Mouse (Mus musculus) cerebral cortex, adult 2 months (tissue): ENCODE data around the gene Brd2.

ENCODE experiments used
- WGBS: fragments of 180-500 bp; shearing (Covaris S2); methylation state at CpG from one replicate; pipeline ENCODE4 v1.1.7; 2018; 5-methylcytosine and 5-hydroxymethylcytosine counted together

Gene Brd2

GRCm38 (mm10) chr17:34131911-34132310, 9.5 kb upstream of the Brd2 start:
- 71% methylated on average over 7 of the region's 7 CpGs for WGBS

GRCm38 (mm10) chr17:34130073-34130947, 7.9 kb upstream of the Brd2 start:
- WGBS = 81% methylated on average over 19 of the region's 19 CpGs

DNA sequence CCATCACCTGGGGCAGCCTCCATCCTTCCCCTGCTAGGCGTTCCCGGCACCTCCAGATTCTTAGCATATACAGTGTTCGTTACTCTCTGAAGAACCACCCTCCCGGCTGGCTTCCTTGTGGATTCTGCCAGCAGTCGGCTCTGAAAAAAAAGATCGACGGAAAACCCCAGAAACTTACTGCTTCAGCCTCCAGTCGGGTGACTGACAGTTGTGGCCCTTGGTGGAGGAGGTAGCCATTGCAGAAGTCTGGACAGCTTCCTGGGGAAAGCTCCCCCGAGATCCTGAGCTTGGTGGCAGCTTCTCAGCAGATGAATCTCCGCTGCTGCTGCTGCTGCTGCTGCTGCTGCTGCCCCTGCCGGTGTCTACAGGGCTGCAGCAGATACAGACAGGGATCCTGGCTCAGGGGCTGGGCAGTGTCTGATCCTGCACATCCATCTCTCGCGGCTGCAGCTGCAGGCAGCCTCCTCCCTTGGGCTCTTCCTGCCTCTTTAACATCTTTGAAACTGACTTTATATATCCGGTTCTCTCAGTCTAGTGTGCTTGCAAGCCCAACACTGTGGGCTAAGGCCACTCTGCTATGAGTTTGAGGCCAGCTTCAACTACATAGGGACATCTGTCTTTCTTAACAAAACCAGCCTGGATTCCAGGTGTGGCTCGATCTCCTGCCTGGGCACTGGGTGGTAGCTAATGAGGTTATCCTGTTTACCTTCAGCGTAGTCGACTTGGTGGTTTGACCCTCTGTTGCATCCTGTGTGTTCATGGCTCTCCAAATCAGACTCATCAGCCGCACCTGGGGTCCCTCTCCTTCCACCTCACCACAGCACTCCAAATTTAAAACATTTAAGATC, 6.7 kb upstream of the Brd2 start:
- WGBS = 20% methylated on average over 18 of the region's 18 CpGs

DNA sequence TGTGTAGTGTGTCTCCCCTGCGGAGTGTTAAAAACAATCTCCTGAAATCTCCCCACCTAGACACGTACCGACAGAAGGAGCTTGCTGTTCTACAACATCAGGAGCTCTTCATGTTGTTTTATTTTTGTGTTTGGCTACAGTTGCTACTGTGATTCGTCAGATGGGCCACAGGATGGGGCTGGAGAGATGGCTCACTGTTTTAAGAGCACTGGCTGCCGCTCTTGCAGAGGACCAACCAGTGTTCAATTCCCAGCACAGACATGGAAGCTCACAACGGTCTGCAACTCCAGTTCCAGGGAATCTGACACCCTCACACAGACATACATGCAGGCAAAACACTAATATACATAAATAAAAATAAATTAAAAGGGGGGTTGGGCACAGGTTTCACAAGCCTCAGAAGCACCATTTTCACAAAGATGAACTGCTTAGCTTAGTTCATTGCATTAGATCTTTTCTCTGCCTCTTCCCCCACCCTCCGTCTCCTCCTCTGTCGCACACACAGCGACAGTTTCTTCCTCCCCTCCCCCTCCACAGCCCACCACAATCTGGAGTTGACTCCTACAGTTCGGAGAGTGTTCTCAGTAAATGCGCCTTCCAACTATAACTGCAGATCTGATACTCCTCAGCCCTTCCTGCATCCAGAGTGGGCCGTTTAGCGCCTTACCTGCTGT, 6.0 kb upstream of the Brd2 start:
- WGBS = 27% methylated on average over 13 of the region's 13 CpGs

GRCm38 (mm10) chr17:34127475-34127874, 5.0 kb upstream of the Brd2 start:
- WGBS = 27% methylated on average over 6 of the region's 6 CpGs

DNA sequence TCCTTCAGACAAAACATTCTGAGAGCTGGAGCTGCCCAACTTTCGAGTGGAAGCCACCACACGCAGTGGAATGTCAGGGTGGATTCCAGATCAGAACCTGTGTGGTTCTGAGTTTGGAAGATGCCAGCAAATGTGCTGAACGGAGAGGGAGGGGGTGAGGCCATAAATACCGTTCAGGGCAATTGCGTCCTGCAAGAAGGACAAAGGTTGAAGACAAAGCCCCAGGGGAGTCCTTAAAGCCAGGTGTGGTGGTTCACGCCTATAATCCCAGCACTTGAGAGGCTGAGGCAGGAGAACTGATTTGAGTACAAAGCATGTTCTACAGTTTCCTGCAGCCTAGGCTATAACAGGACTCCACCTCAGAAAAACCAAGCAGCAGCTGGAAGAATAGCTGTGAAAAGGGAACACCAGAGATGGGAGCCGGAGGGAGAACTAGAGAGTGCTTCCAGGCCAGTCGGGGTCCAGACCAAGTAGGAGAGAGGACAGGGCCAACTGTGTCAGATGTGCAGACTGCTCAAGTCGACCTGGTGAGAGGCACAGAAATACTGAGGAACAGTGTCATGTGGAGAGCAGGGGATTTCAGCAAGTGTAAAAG, 4.5 kb upstream of the Brd2 start:
- WGBS = 42% methylated on average over 9 of the region's 9 CpGs

DNA sequence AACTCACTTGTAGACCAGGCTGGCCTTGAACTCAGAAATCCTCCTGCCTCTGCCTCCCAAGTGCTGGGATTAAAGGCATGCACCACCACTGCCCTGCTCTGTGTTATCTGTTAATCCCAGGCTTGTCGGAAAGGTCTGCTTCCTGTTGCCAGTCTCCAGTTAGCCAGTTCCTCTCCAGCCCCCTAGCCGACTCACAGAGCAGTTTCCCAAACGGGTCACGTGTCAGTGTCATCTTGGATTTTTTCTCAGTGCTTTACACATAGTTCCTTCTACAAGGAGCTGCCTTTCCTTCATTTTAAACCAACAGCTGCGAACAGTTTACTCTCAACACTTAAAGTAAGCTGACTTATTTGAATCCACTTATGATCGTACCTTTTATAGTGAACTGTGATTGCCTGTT, 2.2 kb upstream of the Brd2 start:
- 75% methylated on average over 6 of the region's 6 CpGs for WGBS

GRCm38 (mm10) chr17:34123518-34123917, 1.1 kb upstream of the Brd2 start:
- WGBS = 0% methylated on average over 2 of the region's 2 CpGs

DNA sequence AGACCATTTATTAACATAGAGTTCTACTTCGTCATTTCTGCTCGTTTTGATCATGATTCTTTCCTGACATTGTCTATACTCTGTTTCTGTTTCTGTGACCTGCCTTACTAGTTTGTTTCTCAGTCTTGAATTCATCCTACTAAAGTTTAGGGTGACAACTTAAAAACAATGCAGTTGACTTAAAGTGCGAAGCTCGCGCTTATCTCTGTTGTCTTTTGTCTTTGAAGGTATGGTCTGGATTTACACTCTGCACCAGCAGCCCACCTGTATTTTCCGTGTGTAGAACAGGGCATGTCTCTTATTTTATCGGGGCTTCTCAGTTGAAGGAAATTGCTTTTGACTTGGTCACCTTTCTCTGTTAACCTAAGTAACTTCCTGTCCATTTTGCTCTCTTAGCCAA, 677 bp upstream of the Brd2 start:
- 2% methylated on average over 7 of the region's 7 CpGs for WGBS

GRCm38 (mm10) chr17:34121879-34122187, 601 bp downstream of the Brd2 start:
- WGBS = 3% methylated on average over 8 of the region's 10 CpGs

- under 1% methylated on average over 34 of the region's 35 CpGs for WGBS
These were observed 1.1 kb downstream of the Brd2 start for GRCm38 (mm10) chr17:34121172-34121878.

DNA sequence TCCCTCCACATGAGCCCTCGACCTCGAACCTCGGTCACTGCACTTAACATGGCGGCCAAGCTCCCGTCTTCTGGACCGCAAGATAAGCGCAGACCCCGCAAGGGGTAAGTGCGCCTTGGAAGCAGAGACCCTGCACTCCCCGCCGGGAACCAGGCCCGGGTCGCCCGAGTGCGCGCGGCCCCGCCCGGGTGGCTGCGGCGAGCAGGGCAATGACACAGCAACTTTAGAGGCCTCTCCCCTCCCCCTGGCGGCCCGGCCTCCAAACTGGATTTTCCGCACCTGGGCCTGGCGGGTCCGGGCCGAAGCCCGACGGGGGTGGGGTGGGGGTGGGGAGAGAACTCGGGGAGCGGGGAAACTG, 1.6 kb downstream of the Brd2 start:
- whole genome bisulfite sequencing = under 1% methylated on average over 31 of the region's 31 CpGs

DNA sequence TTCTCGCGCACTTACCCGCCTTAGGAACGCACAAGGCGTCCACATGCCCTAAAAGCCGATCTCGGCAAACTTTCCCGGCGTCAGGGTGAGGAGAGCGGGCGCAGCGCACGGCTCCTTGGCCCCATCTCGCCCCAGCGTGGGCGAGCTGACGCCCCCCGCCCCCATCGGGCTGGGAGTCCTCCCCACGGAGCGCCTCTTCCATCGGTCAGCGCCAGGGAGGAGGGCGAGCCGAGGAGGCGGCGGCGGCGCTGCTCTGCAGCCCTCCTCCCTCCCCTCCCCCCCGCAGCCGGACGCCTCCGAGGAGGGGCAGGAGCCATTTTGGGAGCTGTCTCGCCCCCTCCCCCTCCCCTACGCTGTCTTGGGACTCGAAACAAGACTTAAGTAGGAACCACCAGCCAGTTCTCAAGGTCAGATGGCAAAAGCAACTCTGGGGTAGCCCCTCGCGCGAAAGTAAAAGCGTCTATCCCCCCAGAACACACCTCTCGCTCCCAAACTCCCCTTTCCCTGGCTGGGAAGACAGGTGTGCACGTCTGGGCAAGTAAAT, 2.2 kb downstream of the Brd2 start:
- WGBS = under 1% methylated on average over 38 of the region's 42 CpGs

DNA sequence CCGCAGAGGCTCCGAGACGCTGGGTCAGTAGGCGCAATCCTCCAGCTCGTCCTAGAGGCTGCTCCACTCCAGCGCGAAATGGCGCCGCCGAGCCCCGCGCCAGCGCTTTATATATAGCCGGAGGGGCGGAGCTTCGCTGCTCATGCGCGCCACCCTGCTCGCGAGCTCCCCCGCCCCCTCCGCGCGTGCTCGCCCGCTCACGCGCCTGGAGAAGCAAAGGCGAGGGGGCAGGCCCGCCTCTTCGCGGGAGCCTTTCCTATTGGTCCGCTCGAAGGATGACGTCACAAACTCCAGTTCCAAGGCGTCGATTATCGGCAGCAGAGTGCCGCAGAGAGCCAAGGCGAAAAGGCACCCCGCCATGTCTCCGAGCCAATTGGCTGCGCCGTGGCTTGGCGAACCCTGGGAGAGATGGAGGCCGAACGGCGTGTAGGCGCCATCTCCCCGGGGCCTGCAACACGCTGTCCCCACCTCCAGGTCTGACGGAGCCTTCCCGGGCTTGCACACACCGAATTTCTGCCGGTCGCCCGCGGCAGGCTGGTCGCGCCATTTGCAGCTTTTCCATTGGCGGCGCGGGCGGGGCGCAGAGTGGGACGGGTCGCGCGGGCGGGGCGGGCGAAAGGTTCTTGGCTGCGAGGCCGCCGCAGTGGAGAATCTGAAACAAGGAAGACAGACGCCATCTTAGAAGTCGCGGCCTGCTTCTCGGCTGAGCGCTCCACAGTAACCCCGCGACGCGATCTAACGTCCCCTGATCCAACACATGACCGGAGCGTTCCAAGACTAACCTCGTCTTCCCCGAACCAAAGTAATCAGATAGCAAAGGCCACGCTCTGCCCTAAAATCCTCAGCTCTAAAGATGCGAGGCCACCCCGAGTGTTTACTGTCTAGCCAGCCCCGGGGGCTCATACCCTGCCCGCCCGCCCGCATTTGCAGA, 2.9 kb downstream of the Brd2 start, which contains the start of gene H2-DMa:
TSS of gene H2-DMa (plus strand) at position 293 of the 931 bp plus-strand sequence.
- under 1% methylated on average over 96 of the region's 96 CpGs for WGBS

GRCm38 (mm10) chr17:34118873-34119248, 3.6 kb downstream of the Brd2 start:
- WGBS = under 1% methylated on average over 38 of the region's 38 CpGs

DNA sequence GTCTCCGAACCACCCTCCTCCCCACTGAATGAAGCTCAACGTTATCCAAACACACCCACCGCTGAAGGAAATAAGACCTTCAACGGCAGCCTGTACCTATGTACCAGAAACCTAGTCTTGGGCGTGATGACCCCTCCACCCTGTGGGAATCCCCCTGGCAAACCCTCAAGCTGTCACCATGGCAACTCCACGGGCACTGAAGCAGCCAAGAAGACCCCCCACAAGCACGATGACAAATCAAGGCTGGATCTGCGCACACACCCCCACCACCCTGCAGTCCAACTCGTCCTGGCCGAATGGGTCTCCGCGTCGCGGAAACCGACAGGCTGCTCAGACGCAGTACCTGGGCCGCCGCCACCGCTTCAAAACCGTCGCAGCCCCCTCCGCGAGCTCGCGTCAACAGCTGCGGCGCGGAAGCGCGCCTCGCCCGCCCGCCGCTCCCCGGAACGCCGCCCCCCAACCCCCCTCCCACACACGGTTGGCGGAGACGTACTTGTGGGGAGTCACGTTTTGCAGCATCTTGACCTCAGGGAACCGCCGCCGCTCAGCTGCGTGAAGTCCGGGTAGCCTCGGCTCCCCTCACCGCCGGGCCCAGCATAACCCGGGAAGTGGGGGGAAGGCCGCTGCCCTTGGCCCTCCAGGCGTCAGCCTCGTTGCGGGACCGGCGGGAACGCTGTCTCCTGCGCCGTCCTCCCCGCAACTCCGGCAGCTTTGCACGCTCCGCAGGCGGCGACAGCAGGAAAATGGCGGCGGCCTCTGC, 4.1 kb downstream of the Brd2 start:
- under 1% methylated on average over 67 of the region's 67 CpGs for WGBS

- WGBS = 0% methylated on average over 5 of the region's 5 CpGs
These were observed 4.9 kb downstream of the Brd2 start for GRCm38 (mm10) chr17:34117421-34118112.

- 5% methylated on average over 7 of the region's 7 CpGs for WGBS
These were observed 5.6 kb downstream of the Brd2 start for GRCm38 (mm10) chr17:34116736-34117370.
